Mouse (Mus musculus) olfactory bulb, adult 2 months (tissue): ENCODE data around the gene Crispld2. TPM values are rescaled to one million over a fixed set of nuclear protein-coding genes. Genes with fewer than 3 reads are reported as not detected.

Experiments
- H3K27ac ChIP-seq: fragments of 200-500 bp; 2 replicates; pipeline ENCODE4 v1.5.1; 2012; ENCODE audit warnings: low read depth, low read length; ENCODE audit not compliant: insufficient read depth
- H3K4me1 ChIP-seq: fragments of 200-500 bp; 2 replicates; pipeline ENCODE4 v1.6.1; 2012; ENCODE audit warnings: low read length; ENCODE audit not compliant: control insufficient read depth, insufficient read depth
- H3K4me3 ChIP-seq: fragments of 200-500 bp; 2 replicates; pipeline ENCODE4 v1.5.1; 2012; ENCODE audit warnings: mild to moderate bottlenecking, low read depth, low read length, moderate library complexity; ENCODE audit not compliant: insufficient read depth
- CTCF ChIP-seq: fragments of 200-500 bp; IDR thresholded peaks from 2 replicates; pipeline ENCODE4 v1.5.1; 2012; ENCODE audit warnings: low read depth, mild to moderate bottlenecking, low read length, moderate library complexity; ENCODE audit not compliant: insufficient read depth
- POLR2A ChIP-seq: fragments of 200-500 bp; IDR thresholded peaks from 2 replicates; pipeline ENCODE4 v1.6.1; 2012; ENCODE audit warnings: mild to moderate bottlenecking, low read depth, low read length, moderate library complexity; ENCODE audit not compliant: insufficient read depth
- WGBS: fragments of 180-500 bp; shearing (Covaris S2); methylation state at CpG from one replicate; pipeline ENCODE4 v1.1.7; 2018; 5-methylcytosine and 5-hydroxymethylcytosine counted together
- polyA plus RNA-seq: library from polyadenylated mRNA; stranded (reverse); fragments of >200 nt; gene quantifications from 2 replicates; pipeline ENCODE4 v1.2.4, GENCODE M21; 2012; ENCODE audit warnings: low replicate concordance; ENCODE audit not compliant: missing spikeins, insufficient read depth, insufficient read length

The Crispld2 gene
- polyA plus RNA-seq, 1 experiment: not detected

GRCm38 (mm10) chr8:120019297-120019696 is 27.1 kb downstream of the Crispld2 start:
- TF ChIP-seq POLR2A: no peak
- TF ChIP-seq CTCF: no peak
- Histone ChIP-seq H3K4me1 (no peaks in the 10 kb centered on the region), H3K27ac (no peak overlapping the region), H3K4me3 (no peak overlapping the region)
- WGBS: 71% methylated on average over 5 of the region's 5 CpGs

GRCm38 (mm10) chr8:120020298-120020697 is 28.1 kb downstream of the Crispld2 start:
- no peak for TF ChIP-seq POLR2A
- TF ChIP-seq CTCF: no peak
- 61% methylated on average over 7 of the region's 7 CpGs for WGBS
- no peak overlapping the region for H3K27ac ChIP-seq
- H3K4me3 ChIP-seq: no peak overlapping the region
- no peaks in the 10 kb centered on the region for H3K4me1 ChIP-seq

- H3K27ac ChIP-seq: no peak overlapping the region
- peaks cover 5% of the 10 kb centered on the region; the same call in 1 of the 2 replicates for H3K4me1 ChIP-seq
- TF ChIP-seq POLR2A (no peak), CTCF (no peak)
- WGBS: 96% methylated on average over 5 of the region's 5 CpGs
- no peak overlapping the region for H3K4me3 ChIP-seq
Measured at GRCm38 (mm10) chr8:120026199-120026598, 34.0 kb downstream of the Crispld2 start.

GRCm38 (mm10) chr8:120026991-120027390 is 34.8 kb downstream of the Crispld2 start:
- H3K27ac ChIP-seq: no peak overlapping the region
- H3K4me1 ChIP-seq: peaks cover 5% of the 10 kb centered on the region; the same call in 1 of the 2 replicates
- 87% methylated on average over 6 of the region's 6 CpGs for WGBS
- TF ChIP-seq POLR2A (no peak), CTCF (no peak)
- H3K4me3 ChIP-seq: no peak overlapping the region

GRCm38 (mm10) chr8:120030447-120030846 is 38.2 kb downstream of the Crispld2 start:
- WGBS: 84% methylated on average over 5 of the region's 5 CpGs
- Histone ChIP-seq H3K4me3 (no peak overlapping the region), H3K27ac (no peak overlapping the region), H3K4me1 (peaks cover 8% of the 10 kb centered on the region)
- TF ChIP-seq CTCF (no peak), POLR2A (no peak)

GRCm38 (mm10) chr8:120032549-120033208 is 40.4 kb downstream of the Crispld2 start:
- peaks cover 15% of the 10 kb centered on the region for H3K4me1 ChIP-seq
- WGBS: 77% methylated on average over 5 of the region's 5 CpGs
- TF ChIP-seq CTCF: no peak
- TF ChIP-seq POLR2A: no peak
- no peak overlapping the region for H3K4me3 ChIP-seq
- H3K27ac ChIP-seq: no peak overlapping the region

- H3K4me3 ChIP-seq: no peak overlapping the region
- peaks cover 22% of the 10 kb centered on the region for H3K4me1 ChIP-seq
- no peak overlapping the region for H3K27ac ChIP-seq
- TF ChIP-seq CTCF (no peak), POLR2A (no peak)
- 46% methylated on average over 6 of the region's 6 CpGs for WGBS
Measured at GRCm38 (mm10) chr8:120034471-120034870, 42.2 kb downstream of the Crispld2 start.

- Histone ChIP-seq H3K4me1 (peaks cover 25% of the 10 kb centered on the region), H3K4me3 (no peak overlapping the region), H3K27ac (no peak overlapping the region)
- WGBS: 54% methylated on average over 9 of the region's 9 CpGs
- TF ChIP-seq POLR2A (no peak), CTCF (no peak)
Measured at GRCm38 (mm10) chr8:120036111-120036510, 43.9 kb downstream of the Crispld2 start.

- WGBS: 94% methylated on average over 4 of the region's 4 CpGs
- no peak for TF ChIP-seq CTCF
- no peak for TF ChIP-seq POLR2A
- Histone ChIP-seq H3K27ac (no peak overlapping the region), H3K4me1 (peaks cover 25% of the 10 kb centered on the region), H3K4me3 (no peak overlapping the region)
Measured at GRCm38 (mm10) chr8:120036578-120036977, 44.3 kb downstream of the Crispld2 start.

- Histone ChIP-seq H3K27ac (no peak overlapping the region), H3K4me3 (no peak overlapping the region), H3K4me1 (peaks cover 25% of the 10 kb centered on the region)
- WGBS: 87% methylated on average over 15 of the region's 15 CpGs
- TF ChIP-seq POLR2A (no peak), CTCF (no peak)
Measured at GRCm38 (mm10) chr8:120037199-120037598, 45.0 kb downstream of the Crispld2 start.
